Mouse (Mus musculus): ENCODE data around the gene Mycn. TPM values are rescaled to one million over a fixed set of nuclear protein-coding genes. Genes with fewer than 3 reads are reported as not detected.

The Mycn gene
- polyA plus RNA-seq, 1 experiment from 2014 or later = 101 TPM

- WGBS = 92% methylated on average over 8 of the region's 8 CpGs
- Histone ChIP-seq H3K4me2 (replicated peaks) (no peak overlapping the region), H3K4me1 (no peaks in the 10 kb centered on the region), H3K4me3 (no peak overlapping the region), H3K9me3 (no peaks in the 10 kb centered on the region), H3K36me3 (no peaks in the 10 kb centered on the region), H3K27me3 (0 out of 2 replicates have a peak, but pooled peaks cover 6% of the 10 kb centered on the region), H3K9ac (replicated peaks) (no peak overlapping the region), H3K27ac (replicated peaks) (no peak overlapping the region)
- ATAC-seq (ENCODE audit: low FRiP score, low read depth) = no peak
These were observed 47.7 kb downstream of the Mycn start for GRCm38 (mm10) chr12:12893986-12894385.

GRCm38 (mm10) chr12:12886191-12886889, 55.4 kb downstream of the Mycn start:
- 69% methylated on average over 15 of the region's 15 CpGs for WGBS
- Histone ChIP-seq H3K4me1 (peaks cover 5% of the 10 kb centered on the region; the same call in 1 of the 2 replicates), H3K36me3 (no peaks in the 10 kb centered on the region), H3K4me3 (no peak overlapping the region), H3K4me2 (replicated peaks) (no peak overlapping the region), H3K27me3 (no peaks in the 10 kb centered on the region), H3K9me3 (no peaks in the 10 kb centered on the region), H3K27ac (replicated peaks) (no peak overlapping the region), H3K9ac (replicated peaks) (no peak overlapping the region)
- peak; percentile 27; the same call in 1 of the 2 replicates for ATAC-seq (ENCODE audit: low FRiP score, low read depth)
